Mouse (Mus musculus): ENCODE data around the gene Aip. TPM values are rescaled to one million over a fixed set of nuclear protein-coding genes. Genes with fewer than 3 reads are reported as not detected.

Gene Aip
- total and polyA plus RNA-seq, 2 experiments from 2014 or later: 23.8 to 61.7 TPM

DNA sequence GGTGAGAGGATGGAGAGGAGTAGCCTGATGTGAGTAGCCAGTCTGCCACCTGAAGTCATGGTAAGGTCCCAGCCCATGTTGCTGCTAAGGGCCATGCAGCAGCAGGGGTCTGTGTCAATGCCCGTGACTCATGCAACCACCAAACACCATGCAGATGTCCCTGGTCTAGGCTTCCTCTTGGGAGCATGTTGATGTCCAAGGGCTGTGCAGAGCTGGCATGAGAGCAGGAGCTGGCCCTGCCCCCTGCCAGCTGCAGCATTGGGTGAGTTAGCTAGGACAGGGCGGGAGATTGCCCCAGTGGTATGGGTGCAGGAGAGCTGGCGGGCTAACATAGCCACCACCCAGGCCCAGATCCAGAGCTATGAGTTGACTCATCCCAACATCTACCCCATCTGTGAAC, 35.2 kb downstream of the Aip start:
- 78% methylated on average over 3 of the region's 3 CpGs for WGBS
- no peak for ATAC-seq (ENCODE audit: insufficient read depth, low read depth)
- no peak for TF ChIP-seq EP300 (IDR thresholded peaks at IDR 0.05; ENCODE audit: low read depth)
- no peak for TF ChIP-seq CTCF (IDR thresholded peaks at IDR 0.05; ENCODE audit: low read depth)
- no peak for DNase-seq (ENCODE audit: low spot score)
- Histone ChIP-seq H3K4me1 (ENCODE audit: control insufficient read depth, insufficient read depth) (no peaks in the 10 kb centered on the region), H3K27ac (ENCODE audit: low read depth) (no peak overlapping the region), H3K4me2 (ENCODE audit: low read depth, low read length) (no peak overlapping the region), H3K27me3 (ENCODE audit: control insufficient read depth, insufficient read depth, low read length) (no peaks in the 10 kb centered on the region), H3K9ac (replicated peaks; ENCODE audit: low read depth, low read length) (no peak overlapping the region), H3K9me3 (replicated peaks; ENCODE audit: control insufficient read depth, low read length) (no peaks in the 10 kb centered on the region), H3K4me3 (ENCODE audit: low read depth, low read length) (no peak overlapping the region), H3K36me3 (replicated peaks; ENCODE audit: control insufficient read depth, insufficient read depth, low read length) (no peaks in the 10 kb centered on the region)

DNA sequence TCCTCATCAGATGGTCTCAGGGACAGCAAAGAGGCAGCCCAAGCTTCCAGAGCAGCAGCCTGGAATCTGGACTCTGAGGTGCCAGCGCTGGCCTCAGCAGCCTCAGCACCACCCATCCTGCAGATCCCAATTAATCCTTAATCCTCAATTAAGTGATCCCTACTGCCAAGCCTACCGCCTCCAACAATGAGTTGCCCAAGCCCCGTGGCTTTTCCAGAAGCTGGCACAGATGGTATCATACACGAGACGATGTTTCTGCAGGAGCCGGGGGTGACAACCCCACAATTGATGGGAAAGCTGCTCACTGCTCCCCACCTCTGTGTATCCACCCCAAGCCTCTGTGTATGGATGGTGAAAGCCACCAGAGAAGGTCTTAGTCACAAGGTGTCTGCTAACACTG, 36.5 kb downstream of the Aip start:
- no peak for ATAC-seq (ENCODE audit: insufficient read depth, low read depth)
- H3K4me2 ChIP-seq (ENCODE audit: low read depth, low read length): no peak overlapping the region
- no peak overlapping the region for H3K27ac ChIP-seq (ENCODE audit: low read depth)
- no peaks in the 10 kb centered on the region for H3K9me3 ChIP-seq (replicated peaks; ENCODE audit: control insufficient read depth, low read length)
- H3K27me3 ChIP-seq (ENCODE audit: control insufficient read depth, insufficient read depth, low read length): no peaks in the 10 kb centered on the region
- no peaks in the 10 kb centered on the region for H3K36me3 ChIP-seq (replicated peaks; ENCODE audit: control insufficient read depth, insufficient read depth, low read length)
- no peak overlapping the region for H3K9ac ChIP-seq (replicated peaks; ENCODE audit: low read depth, low read length)
- no peaks in the 10 kb centered on the region for H3K4me1 ChIP-seq (ENCODE audit: control insufficient read depth, insufficient read depth)
- no peak for TF ChIP-seq CTCF (IDR thresholded peaks at IDR 0.05; ENCODE audit: low read depth)
- TF ChIP-seq EP300 (IDR thresholded peaks at IDR 0.05; ENCODE audit: low read depth): no peak
- no peak for DNase-seq (ENCODE audit: low spot score)
- WGBS: 76% methylated on average over 6 of the region's 6 CpGs
- H3K4me3 ChIP-seq (ENCODE audit: low read depth, low read length): no peak overlapping the region

DNA sequence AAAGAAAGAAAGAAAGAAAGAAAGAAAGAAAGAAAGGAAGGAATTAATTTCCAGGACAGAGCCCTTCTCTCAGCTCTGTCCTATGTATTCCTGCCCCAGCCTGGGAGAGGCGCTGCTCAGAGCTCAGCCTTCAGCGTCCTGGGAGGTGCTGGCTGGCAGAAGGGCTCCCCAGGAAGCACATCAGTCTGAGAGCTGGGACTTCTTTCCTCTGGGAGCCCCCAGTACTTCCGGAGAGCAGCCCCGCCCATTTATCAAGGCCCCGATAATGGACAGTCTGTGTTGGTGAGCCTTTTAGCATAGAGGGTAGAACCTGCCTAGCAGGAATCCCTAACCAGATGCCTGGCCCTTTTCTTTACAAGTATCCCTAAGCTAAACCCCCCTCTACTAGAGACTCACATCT, 37.5 kb downstream of the Aip start:
- H3K9me3 ChIP-seq (replicated peaks; ENCODE audit: control insufficient read depth, low read length): no peaks in the 10 kb centered on the region
- H3K4me3 ChIP-seq (ENCODE audit: low read depth, low read length): no peak overlapping the region
- H3K27ac ChIP-seq (ENCODE audit: low read depth): no peak overlapping the region
- no peaks in the 10 kb centered on the region for H3K27me3 ChIP-seq (ENCODE audit: control insufficient read depth, insufficient read depth, low read length)
- no peak overlapping the region for H3K9ac ChIP-seq (replicated peaks; ENCODE audit: low read depth, low read length)
- ATAC-seq (ENCODE audit: insufficient read depth, low read depth) (no peak), DNase-seq (ENCODE audit: low spot score) (no peak)
- no peak overlapping the region for H3K4me2 ChIP-seq (ENCODE audit: low read depth, low read length)
- TF ChIP-seq EP300 (IDR thresholded peaks at IDR 0.05; ENCODE audit: low read depth) (no peak), CTCF (IDR thresholded peaks at IDR 0.05; ENCODE audit: low read depth) (no peak)
- H3K4me1 ChIP-seq (ENCODE audit: control insufficient read depth, insufficient read depth): no peaks in the 10 kb centered on the region
- H3K36me3 ChIP-seq (replicated peaks; ENCODE audit: control insufficient read depth, insufficient read depth, low read length): no peaks in the 10 kb centered on the region
- WGBS: 49% methylated on average over 5 of the region's 5 CpGs

DNA sequence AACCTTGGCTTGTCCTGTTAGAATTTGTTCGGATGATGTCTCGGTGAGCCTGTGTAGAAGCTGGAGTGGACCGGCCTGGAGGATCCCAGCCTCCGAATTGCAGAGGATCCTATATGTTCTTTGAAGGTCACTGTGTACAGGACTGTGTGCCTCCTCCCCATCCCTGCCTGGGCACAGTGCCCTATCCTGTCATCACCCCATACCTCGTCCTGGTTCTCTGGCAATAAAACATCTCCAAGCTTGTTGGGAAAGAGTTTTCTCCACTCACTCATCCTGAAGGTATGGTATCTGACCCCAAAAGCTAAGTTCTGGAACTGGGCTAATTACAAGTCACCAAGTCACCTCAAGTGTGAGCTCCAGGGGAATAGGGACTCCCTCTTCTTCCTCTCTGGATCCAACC, 38.6 kb downstream of the Aip start:
- WGBS: 29% methylated on average over 5 of the region's 5 CpGs
- TF ChIP-seq CTCF (IDR thresholded peaks at IDR 0.05; ENCODE audit: low read depth) (no peak), EP300 (IDR thresholded peaks at IDR 0.05; ENCODE audit: low read depth) (no peak)
- Histone ChIP-seq H3K9ac (replicated peaks; ENCODE audit: low read depth, low read length) (no peak overlapping the region), H3K9me3 (replicated peaks; ENCODE audit: control insufficient read depth, low read length) (no peaks in the 10 kb centered on the region), H3K4me3 (ENCODE audit: low read depth, low read length) (no peak overlapping the region), H3K36me3 (replicated peaks; ENCODE audit: control insufficient read depth, insufficient read depth, low read length) (no peaks in the 10 kb centered on the region), H3K27ac (ENCODE audit: low read depth) (no peak overlapping the region), H3K4me1 (ENCODE audit: control insufficient read depth, insufficient read depth) (no peaks in the 10 kb centered on the region), H3K4me2 (ENCODE audit: low read depth, low read length) (no peak overlapping the region), H3K27me3 (ENCODE audit: control insufficient read depth, insufficient read depth, low read length) (no peaks in the 10 kb centered on the region)
- peak; percentile 64 for DNase-seq (ENCODE audit: low spot score)
- ATAC-seq (ENCODE audit: insufficient read depth, low read depth): peak; percentile 85

DNA sequence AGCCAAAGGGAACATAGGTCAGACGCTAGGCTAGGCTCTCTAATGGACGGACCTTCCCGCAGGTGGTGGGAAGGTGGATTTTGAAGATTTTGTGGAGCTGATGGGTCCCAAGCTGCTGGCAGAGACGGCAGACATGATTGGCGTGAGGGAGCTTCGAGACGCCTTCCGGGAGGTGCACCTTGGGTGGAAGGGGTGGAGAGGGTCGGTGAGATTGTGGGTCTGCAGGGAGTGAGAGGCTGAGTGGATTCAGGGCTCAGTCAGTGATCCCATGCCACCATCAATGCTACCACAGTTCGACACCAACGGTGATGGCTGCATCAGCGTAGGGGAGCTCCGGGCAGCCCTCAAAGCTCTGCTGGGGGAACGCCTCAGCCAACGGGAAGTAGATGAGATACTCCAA, 39.5 kb downstream of the Aip start:
- DNase-seq (ENCODE audit: low spot score): no peak
- Histone ChIP-seq H3K4me2 (ENCODE audit: low read depth, low read length) (no peak overlapping the region), H3K4me1 (ENCODE audit: control insufficient read depth, insufficient read depth) (no peaks in the 10 kb centered on the region), H3K36me3 (replicated peaks; ENCODE audit: control insufficient read depth, insufficient read depth, low read length) (no peaks in the 10 kb centered on the region), H3K27ac (ENCODE audit: low read depth) (no peak overlapping the region), H3K9ac (replicated peaks; ENCODE audit: low read depth, low read length) (no peak overlapping the region), H3K9me3 (replicated peaks; ENCODE audit: control insufficient read depth, low read length) (no peaks in the 10 kb centered on the region), H3K4me3 (ENCODE audit: low read depth, low read length) (no peak overlapping the region), H3K27me3 (ENCODE audit: control insufficient read depth, insufficient read depth, low read length) (no peaks in the 10 kb centered on the region)
- ATAC-seq (ENCODE audit: insufficient read depth, low read depth): no peak
- 88% methylated on average over 15 of the region's 15 CpGs for WGBS
- TF ChIP-seq EP300 (IDR thresholded peaks at IDR 0.05; ENCODE audit: low read depth) (no peak), CTCF (IDR thresholded peaks at IDR 0.05; ENCODE audit: low read depth) (no peak)

DNA sequence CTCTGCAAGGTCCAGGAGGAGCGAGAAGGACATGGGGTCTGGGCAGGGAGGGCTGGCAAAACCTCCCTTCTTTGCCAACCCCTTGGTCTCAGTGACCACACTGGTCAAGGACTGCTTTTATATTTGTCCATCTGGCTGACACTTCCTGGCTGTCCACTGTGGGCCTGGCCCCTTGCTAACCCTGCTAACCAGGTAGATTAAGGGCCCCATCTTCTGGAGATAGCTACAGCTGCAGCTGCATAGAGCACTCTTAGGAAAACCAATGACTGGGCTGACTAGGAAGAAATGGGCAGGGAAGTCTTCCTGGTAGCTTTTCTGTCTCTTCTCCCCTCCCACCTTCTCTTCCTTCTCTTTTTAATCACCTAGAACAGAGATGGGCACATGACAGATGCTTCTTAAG, 40.7 kb downstream of the Aip start:
- TF ChIP-seq EP300 (IDR thresholded peaks at IDR 0.05; ENCODE audit: low read depth) (no peak), CTCF (IDR thresholded peaks at IDR 0.05; ENCODE audit: low read depth) (peak; percentile 44)
- Histone ChIP-seq H3K4me3 (ENCODE audit: low read depth, low read length) (no peak overlapping the region), H3K4me1 (ENCODE audit: control insufficient read depth, insufficient read depth) (no peaks in the 10 kb centered on the region), H3K4me2 (ENCODE audit: low read depth, low read length) (no peak overlapping the region), H3K36me3 (replicated peaks; ENCODE audit: control insufficient read depth, insufficient read depth, low read length) (no peaks in the 10 kb centered on the region), H3K27ac (ENCODE audit: low read depth) (no peak overlapping the region), H3K9me3 (replicated peaks; ENCODE audit: control insufficient read depth, low read length) (no peaks in the 10 kb centered on the region), H3K9ac (replicated peaks; ENCODE audit: low read depth, low read length) (no peak overlapping the region), H3K27me3 (ENCODE audit: control insufficient read depth, insufficient read depth, low read length) (no peaks in the 10 kb centered on the region)
- 100% methylated on average over 1 of the region's 1 CpGs for WGBS
- no peak for ATAC-seq (ENCODE audit: insufficient read depth, low read depth)
- DNase-seq (ENCODE audit: low spot score): no peak

Data from heart, postnatal 0 days (tissue).